ENCODE assay signal across 27 mouse cellular contexts in genomic region chr10:76012922-76013321, GRCm38 (mm10). TPM values are rescaled to one million over a fixed set of nuclear protein-coding genes. Genes with fewer than 3 reads are reported as not detected.
DNase-seq lines count a peak whose midpoint lies in the region; ATAC-seq and TF ChIP-seq lines count a peak whose summit lies in the region.
"Had no signal": no experiment of that assay in that cellular context is flagged by ENCODE, and none has a peak within 500 bp of the region (broad histone marks: within the 10 kb centered on the region; RNA-seq: fewer than 3 reads in every experiment).

No protein-coding gene starts in this region.

- WGBS in forebrain, postnatal 0 days: 55% methylated on average over 6 of the region's 6 CpGs
- WGBS in forebrain, embryonic 12.5 days: 83% methylated on average over 6 of the region's 6 CpGs

- no peak overlapping the region for H3K9ac ChIP-seq in forebrain, postnatal 0 days
- H3K9ac ChIP-seq in forebrain, embryonic 12.5 days: no peak overlapping the region
- H3K9ac ChIP-seq: embryonic facial prominence, embryonic 13.5 days; embryonic facial prominence, embryonic 15.5 days; forebrain, embryonic 13.5 days; forebrain, embryonic 15.5 days had no signal

- H3K36me3 ChIP-seq in forebrain, postnatal 0 days (ENCODE audit: insufficient read depth): no peaks in the 10 kb centered on the region
- no peaks in the 10 kb centered on the region for H3K36me3 ChIP-seq in forebrain, embryonic 12.5 days (replicated peaks)
- no peaks in the 10 kb centered on the region for H3K36me3 ChIP-seq in testis, adult 2 months (ENCODE audit: control insufficient read depth, insufficient read depth, low read length)
- H3K36me3 ChIP-seq: embryonic facial prominence, embryonic 13.5 days; embryonic facial prominence, embryonic 15.5 days; forebrain, embryonic 10.5 days; forebrain, embryonic 15.5 days had no signal

- H3K27ac ChIP-seq in forebrain, postnatal 0 days (ENCODE audit: low read depth, low read length): no peak overlapping the region
- no peak overlapping the region for H3K27ac ChIP-seq in forebrain, embryonic 12.5 days
- 0 out of 2 replicates have a peak overlapping the region, but pooled peaks have one; percentile 58 for H3K27ac ChIP-seq in testis, adult 2 months (ENCODE audit: control insufficient read depth, insufficient read depth, low read depth, low read length)
- H3K27ac ChIP-seq: embryonic facial prominence, embryonic 13.5 days; embryonic facial prominence, embryonic 15.5 days; forebrain, embryonic 10.5 days; forebrain, embryonic 13.5 days; forebrain, embryonic 15.5 days had no signal

- H3K4me1 ChIP-seq in forebrain, postnatal 0 days (ENCODE audit: insufficient read depth): no peaks in the 10 kb centered on the region
- H3K4me1 ChIP-seq in forebrain, embryonic 12.5 days: no peaks in the 10 kb centered on the region
- H3K4me1 ChIP-seq in testis, adult 2 months (ENCODE audit: control insufficient read depth, insufficient read depth, low read length): peaks cover 6% of the 10 kb centered on the region
- H3K4me1 ChIP-seq: embryonic facial prominence, embryonic 13.5 days; embryonic facial prominence, embryonic 15.5 days; forebrain, embryonic 10.5 days; forebrain, embryonic 13.5 days; forebrain, embryonic 15.5 days had no signal

- no peaks in the 10 kb centered on the region for H3K9me3 ChIP-seq in forebrain, postnatal 0 days (ENCODE audit: low read length)
- H3K9me3 ChIP-seq in forebrain, embryonic 12.5 days: no peaks in the 10 kb centered on the region
- H3K9me3 ChIP-seq: embryonic facial prominence, embryonic 13.5 days; embryonic facial prominence, embryonic 15.5 days; forebrain, embryonic 10.5 days; forebrain, embryonic 13.5 days; forebrain, embryonic 15.5 days had no signal

- H3K27me3 ChIP-seq in forebrain, postnatal 0 days (ENCODE audit: insufficient read depth, low read length): no peaks in the 10 kb centered on the region
- no peaks in the 10 kb centered on the region for H3K27me3 ChIP-seq in forebrain, embryonic 12.5 days
- no peaks in the 10 kb centered on the region for H3K27me3 ChIP-seq in testis, adult 2 months (ENCODE audit: control insufficient read depth, insufficient read depth, low read length)
- H3K27me3 ChIP-seq: embryonic facial prominence, embryonic 13.5 days; embryonic facial prominence, embryonic 15.5 days; forebrain, embryonic 13.5 days; forebrain, embryonic 15.5 days had no signal

- H3K4me2 ChIP-seq in forebrain, postnatal 0 days (ENCODE audit: low read depth): no peak overlapping the region
- H3K4me2 ChIP-seq in forebrain, embryonic 12.5 days: no peak overlapping the region
- H3K4me2 ChIP-seq: embryonic facial prominence, embryonic 13.5 days; embryonic facial prominence, embryonic 15.5 days; forebrain, embryonic 13.5 days; forebrain, embryonic 15.5 days had no signal

- no peak for TF ChIP-seq POLR2A in testis, adult 2 months (IDR thresholded peaks at IDR 0.05; ENCODE audit: control insufficient read depth, low read depth, low read length)
- TF ChIP-seq POLR2A in brain, embryonic 14.5 days (IDR thresholded peaks at IDR 0.05; ENCODE audit: borderline replicate concordance, extremely low read depth, insufficient read depth, insufficient read length, poor library complexity, severe bottlenecking): no peak

- no peak for ATAC-seq in forebrain, postnatal 0 days
- ATAC-seq in forebrain, embryonic 12.5 days (ENCODE audit: low FRiP score): no peak
- ATAC-seq: CD4-positive, CD25-positive, alpha-beta regulatory T cell, adult 4 months; forebrain, embryonic 13.5 days; forebrain, embryonic 15.5 days had no signal

- TF ChIP-seq CTCF in forebrain, postnatal 0 days (IDR thresholded peaks at IDR 0.05; ENCODE audit: low read depth): no peak
- no peak for TF ChIP-seq CTCF in testis, adult 2 months (IDR thresholded peaks at IDR 0.05; ENCODE audit: control insufficient read depth, insufficient read depth, insufficient replicate concordance, low read depth, low read length)
- TF ChIP-seq CTCF in brain, embryonic 14.5 days (IDR thresholded peaks at IDR 0.05; ENCODE audit: borderline replicate concordance, extremely low read depth, insufficient read depth, insufficient read length): no peak

- DNase-seq in forebrain, postnatal 0 days: peak; percentile 31
- DNase-seq in testis, postnatal 10 days (ENCODE audit: low spot score): no peak
- peak; percentile 30 for DNase-seq in brain, embryonic 14.5 days (ENCODE audit: low read depth)
- DNase-seq in adrenal gland, adult 18-20 months (ENCODE audit: low spot score in 2 of 2): no peak
- no peak for DNase-seq in layer of hippocampus, postnatal 10 days (ENCODE audit: low spot score in 2 of 2)
- DNase-seq: adrenal gland, adult 8-10 months; adrenal gland, postnatal 14 days; B cell, adult 2 months; cerebellum, adult 11 months; cerebellum, adult 18-20 months; cerebellum, adult 8-10 months; cerebellum, adult 9-11 months; cerebellum, postnatal 14 days; cerebellum, postnatal 36 days; embryo, embryonic 11 days had no signal

- H3K4me3 ChIP-seq in forebrain, postnatal 0 days (ENCODE audit: low read depth, low read length): no peak overlapping the region
- H3K4me3 ChIP-seq in forebrain, embryonic 12.5 days (replicated peaks): no peak overlapping the region
- no peak overlapping the region for H3K4me3 ChIP-seq in testis, adult 2 months (ENCODE audit: control insufficient read depth, low read depth, low read length)
- H3K4me3 ChIP-seq: embryonic facial prominence, embryonic 13.5 days; embryonic facial prominence, embryonic 15.5 days; erythroblast, embryonic 14.5 days; forebrain, embryonic 10.5 days; forebrain, embryonic 13.5 days; forebrain, embryonic 15.5 days had no signal

RNA-seq across cellular contexts. Expression of gene Zfp280b, which starts 19.5 kb away (rescaled TPM):
- 5.8 and 7.9 TPM in 2 replicates for total RNA-seq in forebrain, postnatal 0 days (2014; rRNA removed)
- polyA plus RNA-seq in forebrain, postnatal 0 days (2015; fragmentation: Nextera tagmentation; extraction: Ambion mirVana): 7.7 and 9.0 TPM in 2 replicates
- polyA plus RNA-seq in forebrain, embryonic 12.5 days (2016; fragmentation: Nextera tagmentation; extraction: Ambion mirVana): 26.1 and 26.7 TPM in 2 replicates
- polyA plus RNA-seq in testis, adult 2 months (2012; rRNA removed): 3.8 and 4.9 TPM in 2 replicates
- 10.8 and 12.3 TPM in 2 replicates for polyA plus RNA-seq in brain, embryonic 14.5 days (2012; rRNA removed)
- 1 to 10 TPM; 5.8 to 6.9 TPM for total RNA-seq in adrenal gland, adult 18-20 months (2021)
- 10 to 100 TPM in 1 of 2 experiments, 1 to 10 TPM in 1; 9.1 to 11.2 TPM for total RNA-seq in layer of hippocampus, postnatal 10 days (2021)

RNA-seq across cellular contexts. Expression of gene Gm5134, which starts 58.6 kb away (rescaled TPM):
- total RNA-seq in forebrain, postnatal 0 days (2014; rRNA removed): not detected in 2 replicates
- not detected in 2 replicates for polyA plus RNA-seq in forebrain, postnatal 0 days (2015; fragmentation: Nextera tagmentation; extraction: Ambion mirVana)
- not detected in 2 replicates for polyA plus RNA-seq in forebrain, embryonic 12.5 days (2016; fragmentation: Nextera tagmentation; extraction: Ambion mirVana)
- 20.6 and 22.2 TPM in 2 replicates for polyA plus RNA-seq in testis, adult 2 months (2012; rRNA removed)
- polyA plus RNA-seq in brain, embryonic 14.5 days (2012; rRNA removed): 0.05 TPM in 2 replicates
- total RNA-seq in adrenal gland, adult 18-20 months (2021): not detected
- total RNA-seq in layer of hippocampus, postnatal 10 days (2021): not detected
- total RNA-seq: adrenal gland, adult 8-10 months; adrenal gland, postnatal 14 days; adrenal gland, postnatal 36 days; MEL had no signal
- polyA plus RNA-seq: embryonic facial prominence, embryonic 11.5 days; embryonic facial prominence, embryonic 13.5 days; embryonic facial prominence, embryonic 15.5 days; erythroblast, embryonic 14.5 days; forebrain, embryonic 15.5 days had no signal

Comparison
In these comparisons a context has a peak if more than half of its experiments do, and no peak if none do; other contexts are left out.
1. DNase-seq: peak in forebrain, postnatal 0 days (single experiment) and brain, embryonic 14.5 days (single experiment); none in testis, postnatal 10 days (single experiment), adrenal gland, adult 18-20 months (0 of 2) and layer of hippocampus, postnatal 10 days (0 of 2).
2. RNA of gene Gm5134, which starts 58.6 kb away (polyA plus RNA-seq): 20.6 to 22.2 TPM in testis, adult 2 months; 0.05 TPM in brain, embryonic 14.5 days, not detected in forebrain, postnatal 0 days and not detected in forebrain, embryonic 12.5 days; every median in the first group is over 10 times any median in the second.